Mouse (Mus musculus) lung, embryonic 16.5 days (tissue): Measurements from ENCODE around the gene Mtmr3. TPM values are rescaled to one million over a fixed set of nuclear protein-coding genes. Genes with fewer than 3 reads are reported as not detected.
A peak's percentile ranks its signal among the peaks of the same experiment; 100 is the strongest.

ENCODE experiments used
- ATAC-seq: fragments of 200-750 bp; cut with Nextera tagmentation; 2 replicates; pipeline ENCODE4 v1.8.0; 2017; ENCODE audit warnings: low read depth, mild to moderate bottlenecking, moderate library complexity
- H3K27ac ChIP-seq: fragments of 300-500 bp; sonication (generic); 2 replicates; pipeline ENCODE4 v1.5.1; 2014; ENCODE audit warnings: mild to moderate bottlenecking, control low read depth, low read length
- H3K27me3 ChIP-seq: fragments of 300-500 bp; sonication (generic); 2 replicates; pipeline ENCODE4 v1.6.1; 2014; ENCODE audit warnings: low read depth, low read length, mixed read lengths; ENCODE audit not compliant: control insufficient read depth, insufficient read depth
- H3K36me3 ChIP-seq: fragments of 300-500 bp; sonication (generic); 2 replicates; pipeline ENCODE4 v1.6.1; 2014; ENCODE audit warnings: low read length; ENCODE audit not compliant: control insufficient read depth, insufficient read depth
- H3K4me1 ChIP-seq: fragments of 300-500 bp; sonication (generic); replicated peaks from 2 replicates; pipeline ENCODE4 v1.6.1; 2014; ENCODE audit warnings: low read length, mixed read lengths; ENCODE audit not compliant: control insufficient read depth, insufficient read depth
- H3K4me2 ChIP-seq: fragments of 300-500 bp; sonication (generic); 2 replicates; pipeline ENCODE4 v1.6.1; 2014; ENCODE audit warnings: low read depth, low read length, control low read depth
- H3K4me3 ChIP-seq: fragments of 300-500 bp; sonication (generic); 2 replicates; pipeline ENCODE4 v1.5.1; 2014; ENCODE audit warnings: mild to moderate bottlenecking, low read length, control low read depth
- H3K9ac ChIP-seq: fragments of 300-500 bp; sonication (generic); 2 replicates; pipeline ENCODE4 v1.6.1; 2014; ENCODE audit warnings: low read length, control low read depth
- H3K9me3 ChIP-seq: fragments of 300-500 bp; sonication (generic); 2 replicates; pipeline ENCODE4 v1.6.1; 2016; ENCODE audit warnings: low read length; ENCODE audit not compliant: control insufficient read depth
- WGBS: fragments of 180-500 bp; shearing (Covaris S2); extraction: QIAGEN DNeasy Blood & Tissue Kit; methylation state at CpG from one replicate; pipeline ENCODE4 v1.1.7; 2014; 5-methylcytosine and 5-hydroxymethylcytosine counted together
- polyA plus RNA-seq: library from polyadenylated mRNA; unstranded; fragments of >200 nt; fragmentation: Nextera tagmentation; extraction: Ambion mirVana; gene quantifications from 2 replicates; pipeline ENCODE4 v1.2.1, GENCODE M21; 2015

Mtmr3 gene
- polyA plus RNA-seq, 1 experiment from 2014 or later: 26.1 TPM

DNA sequence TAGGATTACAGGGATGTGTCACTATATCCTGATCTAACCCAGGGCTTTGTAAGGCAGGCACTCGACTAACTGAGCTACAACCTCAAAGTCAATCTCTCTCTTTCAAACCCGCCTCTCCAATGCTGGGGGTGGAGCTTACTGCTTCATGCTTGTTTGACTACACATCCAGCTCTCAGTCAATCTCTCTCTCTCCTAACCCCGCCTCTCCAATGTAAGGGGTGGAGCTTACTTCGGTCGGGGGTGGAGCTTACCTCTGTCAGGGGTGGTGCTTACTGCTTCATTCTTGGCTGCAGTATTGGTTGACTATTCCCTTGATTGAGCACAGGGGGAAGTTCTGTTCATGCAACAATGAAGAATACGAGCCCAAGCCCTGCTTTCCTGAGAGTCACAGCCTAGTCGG, 10.8 kb upstream of the Mtmr3 start:
- H3K4me2 ChIP-seq: no peak overlapping the region
- ATAC-seq: peak; percentile 47; the same call in 1 of the 2 replicates
- no peaks in the 10 kb centered on the region for H3K36me3 ChIP-seq
- peaks cover 12% of the 10 kb centered on the region; the same call in 1 of the 2 replicates for H3K4me1 ChIP-seq
- WGBS: 43% methylated on average over 7 of the region's 7 CpGs
- H3K27me3 ChIP-seq: no peaks in the 10 kb centered on the region
- H3K9ac ChIP-seq: no peak overlapping the region
- H3K9me3 ChIP-seq: no peaks in the 10 kb centered on the region
- H3K4me3 ChIP-seq: no peak overlapping the region
- H3K27ac ChIP-seq: no peak overlapping the region

GRCm38 (mm10) chr11:4604441-4604840, 9.8 kb upstream of the Mtmr3 start:
- 8% methylated on average over 6 of the region's 6 CpGs for WGBS

DNA sequence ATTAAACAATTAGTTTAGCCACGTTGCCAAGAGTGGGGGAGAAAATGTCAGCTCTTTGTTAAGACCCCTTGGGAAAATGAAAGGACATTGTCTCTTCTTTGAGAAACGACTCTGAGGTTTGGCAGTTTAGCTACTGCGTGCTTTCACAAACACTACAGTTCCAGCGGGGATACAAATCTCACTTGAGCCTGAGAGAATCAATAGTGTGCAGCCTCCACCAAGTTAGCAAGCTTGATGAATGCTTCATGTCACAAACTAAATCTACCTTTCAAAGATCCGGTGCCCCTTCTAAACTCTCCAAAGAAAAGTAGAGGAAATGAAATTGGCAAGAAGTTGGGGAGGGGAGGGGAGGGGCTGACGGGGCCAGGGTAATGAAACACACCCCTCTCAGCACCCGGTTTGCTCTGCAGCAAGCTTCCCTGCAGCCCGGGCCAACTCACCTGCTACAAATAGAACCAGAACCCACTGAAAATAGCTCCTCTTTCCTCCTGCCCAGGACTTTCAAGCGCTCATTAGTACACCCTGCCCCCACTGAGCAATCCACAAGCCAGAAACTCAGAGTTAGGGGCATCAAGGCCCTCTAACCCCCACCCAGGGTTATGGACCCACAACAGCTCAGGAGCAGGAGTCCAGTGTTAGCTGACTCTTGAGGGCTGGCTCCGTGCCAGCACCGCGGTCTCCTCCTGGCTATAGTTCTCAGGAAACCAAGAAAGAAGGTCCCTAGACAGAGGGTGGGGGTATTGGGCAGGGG, 8.2 kb upstream of the Mtmr3 start:
- Histone ChIP-seq H3K27me3 (no peaks in the 10 kb centered on the region), H3K9me3 (no peaks in the 10 kb centered on the region), H3K36me3 (no peaks in the 10 kb centered on the region), H3K27ac (no peak overlapping the region), H3K4me3 (peak overlapping the region; percentile 17; the same call in 1 of the 2 replicates), H3K4me1 (peaks cover 12% of the 10 kb centered on the region; the same call in 1 of the 2 replicates), H3K9ac (0 out of 2 replicates have a peak overlapping the region, but pooled peaks have one; percentile 5), H3K4me2 (peak overlapping the region; percentile 43)
- 23% methylated on average over 12 of the region's 12 CpGs for WGBS
- peak; percentile 62 for ATAC-seq

More at GRCm38 (mm10) chr11:4604441-4604840, 9.8 kb upstream of the Mtmr3 start:
- Histone ChIP-seq H3K9ac (no peak overlapping the region), H3K36me3 (no peaks in the 10 kb centered on the region), H3K9me3 (no peaks in the 10 kb centered on the region), H3K4me3 (no peak overlapping the region), H3K4me1 (peaks cover 12% of the 10 kb centered on the region; the same call in 1 of the 2 replicates), H3K27ac (peak overlapping the region; percentile 8; the same call in 1 of the 2 replicates), H3K4me2 (no peak overlapping the region), H3K27me3 (no peaks in the 10 kb centered on the region)
- no peak for ATAC-seq

DNA sequence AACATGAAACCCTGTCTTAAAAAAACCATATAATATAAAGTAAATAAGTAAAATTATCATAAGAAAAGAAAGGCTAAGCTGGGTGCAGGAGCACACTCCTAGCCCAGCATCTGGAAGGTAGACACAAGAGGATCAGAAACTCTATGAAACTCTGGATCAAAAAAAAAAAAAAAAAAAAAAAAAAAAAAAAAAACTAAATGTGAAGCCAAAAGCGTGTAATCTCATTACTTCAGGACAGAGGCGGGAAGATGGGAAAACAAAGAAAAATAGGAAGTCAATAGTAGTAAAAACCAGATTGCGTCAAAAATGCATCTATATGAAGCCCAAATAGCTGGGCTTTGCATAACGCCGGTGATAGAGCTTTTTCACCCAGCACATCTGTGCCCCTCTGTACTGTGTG, 7.2 kb upstream of the Mtmr3 start:
- Histone ChIP-seq H3K9me3 (no peaks in the 10 kb centered on the region), H3K36me3 (no peaks in the 10 kb centered on the region), H3K27me3 (no peaks in the 10 kb centered on the region), H3K4me3 (no peak overlapping the region), H3K4me2 (no peak overlapping the region), H3K9ac (no peak overlapping the region), H3K27ac (no peak overlapping the region), H3K4me1 (peaks cover 12% of the 10 kb centered on the region; the same call in 1 of the 2 replicates)
- 86% methylated on average over 5 of the region's 5 CpGs for WGBS
- no peak for ATAC-seq

DNA sequence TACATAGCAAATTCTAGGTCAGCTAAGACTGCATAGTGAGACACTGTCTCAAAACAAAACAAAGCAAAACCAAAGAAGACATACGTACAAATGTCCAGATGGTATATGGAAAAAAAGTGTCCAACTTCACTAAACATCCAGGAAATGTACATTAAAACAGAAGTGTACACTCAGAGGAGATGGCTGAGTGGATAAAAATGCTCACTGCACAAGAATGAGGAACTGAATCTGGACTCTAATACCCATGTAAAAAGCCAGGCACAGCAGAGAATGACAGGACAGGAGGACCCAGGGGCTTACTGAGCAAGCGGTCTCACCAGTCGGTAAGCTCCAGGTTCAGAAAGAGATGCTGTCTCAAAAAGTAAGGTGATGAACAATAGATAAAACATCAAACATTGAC, 5.3 kb upstream of the Mtmr3 start:
- 83% methylated on average over 3 of the region's 3 CpGs for WGBS

DNA sequence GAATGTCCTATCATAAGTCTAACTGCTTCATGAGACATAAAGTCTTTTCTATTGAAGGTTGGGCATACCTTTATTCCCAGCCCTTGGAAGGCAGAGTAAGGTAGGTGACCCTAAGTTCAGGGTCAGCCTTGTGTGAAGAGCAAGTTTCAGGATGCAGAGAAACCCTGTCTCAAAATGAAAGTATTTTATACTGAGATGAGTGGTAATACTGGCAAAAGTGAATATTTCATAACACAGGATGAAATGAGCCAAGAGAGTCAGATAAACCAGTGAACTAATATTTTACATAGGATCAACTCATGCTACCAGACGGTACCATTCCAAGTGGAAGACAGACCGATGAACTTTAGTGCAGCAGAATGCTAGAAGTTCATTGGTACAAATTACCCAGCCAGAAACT, 3.7 kb upstream of the Mtmr3 start:
- Histone ChIP-seq H3K4me3 (no peak overlapping the region), H3K27ac (no peak overlapping the region), H3K4me2 (no peak overlapping the region), H3K9me3 (no peaks in the 10 kb centered on the region), H3K36me3 (no peaks in the 10 kb centered on the region), H3K4me1 (peaks cover 9% of the 10 kb centered on the region), H3K9ac (no peak overlapping the region), H3K27me3 (no peaks in the 10 kb centered on the region)
- WGBS: 77% methylated on average over 2 of the region's 2 CpGs
- no peak for ATAC-seq

More for the DNA sequence above, 5.3 kb upstream of the Mtmr3 start:
- Histone ChIP-seq H3K27ac (no peak overlapping the region), H3K4me1 (peaks cover 12% of the 10 kb centered on the region; the same call in 1 of the 2 replicates), H3K36me3 (no peaks in the 10 kb centered on the region), H3K27me3 (no peaks in the 10 kb centered on the region), H3K4me2 (no peak overlapping the region), H3K9ac (no peak overlapping the region), H3K4me3 (no peak overlapping the region), H3K9me3 (no peaks in the 10 kb centered on the region)
- no peak for ATAC-seq

- peak overlapping the region; percentile 97 for H3K4me3 ChIP-seq
- peak overlapping the region; percentile 89 for H3K9ac ChIP-seq
- no peaks in the 10 kb centered on the region for H3K27me3 ChIP-seq
- peak overlapping the region; percentile 86 for H3K27ac ChIP-seq
- under 1% methylated on average over 42 of the region's 45 CpGs for WGBS
- peaks cover 2% of the 10 kb centered on the region; the same call in 1 of the 2 replicates for H3K36me3 ChIP-seq
- H3K4me2 ChIP-seq: peak overlapping the region; percentile 70
- H3K9me3 ChIP-seq: no peaks in the 10 kb centered on the region
- peaks cover 10% of the 10 kb centered on the region for H3K4me1 ChIP-seq
- peak; percentile 88 for ATAC-seq
These were observed 635 bp downstream of the Mtmr3 start for GRCm38 (mm10) chr11:4593849-4594607.

DNA sequence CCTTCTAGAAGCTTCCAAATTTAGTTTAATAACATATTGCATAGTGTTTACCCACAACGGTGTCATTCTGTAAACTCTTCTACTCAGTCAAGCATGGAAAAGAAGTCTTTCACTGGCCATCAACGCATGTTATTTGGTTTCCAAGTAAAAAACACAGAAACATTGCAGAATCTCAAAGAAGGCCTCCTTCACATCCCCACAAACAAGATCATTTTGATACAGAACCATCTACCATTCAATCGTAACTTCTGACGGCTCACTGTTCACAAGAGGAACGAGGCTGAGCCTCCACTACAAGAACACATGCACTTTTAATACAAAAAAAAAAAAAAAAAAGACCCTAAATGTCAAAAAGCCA, 1.2 kb downstream of the Mtmr3 start:
- WGBS: 16% methylated on average over 5 of the region's 5 CpGs
- peak overlapping the region; percentile 70 for H3K4me2 ChIP-seq
- no peaks in the 10 kb centered on the region for H3K27me3 ChIP-seq
- H3K4me3 ChIP-seq: peak overlapping the region; percentile 97
- peak overlapping the region; percentile 89 for H3K9ac ChIP-seq
- H3K9me3 ChIP-seq: no peaks in the 10 kb centered on the region
- peaks cover 2% of the 10 kb centered on the region; the same call in 1 of the 2 replicates for H3K36me3 ChIP-seq
- peaks cover 10% of the 10 kb centered on the region for H3K4me1 ChIP-seq
- no peak overlapping the region for H3K27ac ChIP-seq
- ATAC-seq: no peak

- ATAC-seq: no peak
- no peak overlapping the region for H3K4me3 ChIP-seq
- peaks cover 10% of the 10 kb centered on the region for H3K4me1 ChIP-seq
- no peak overlapping the region for H3K4me2 ChIP-seq
- peaks cover 2% of the 10 kb centered on the region; the same call in 1 of the 2 replicates for H3K36me3 ChIP-seq
- no peak overlapping the region for H3K27ac ChIP-seq
- no peaks in the 10 kb centered on the region for H3K27me3 ChIP-seq
- WGBS: 77% methylated on average over 4 of the region's 4 CpGs
- no peaks in the 10 kb centered on the region for H3K9me3 ChIP-seq
- H3K9ac ChIP-seq: no peak overlapping the region
These were observed 2.9 kb downstream of the Mtmr3 start for GRCm38 (mm10) chr11:4591811-4592210.
